Mouse (Mus musculus) cerebellum, adult 2 months (tissue): Measurements from ENCODE around the gene Gm28038. TPM values are rescaled to one million over a fixed set of nuclear protein-coding genes. Genes with fewer than 3 reads are reported as not detected.

Experiments used
- DNase-seq, 2 experiments: peaks; one replicate each; pipeline ENCODE4 v3.0.0; 2021
- H3K27ac ChIP-seq: fragments of 200-500 bp; 2 replicates; pipeline ENCODE4 v1.5.1; 2012; ENCODE audit warnings: low read length, control low read depth, inconsistent platforms; ENCODE audit not compliant: insufficient read depth
- H3K27me3 ChIP-seq: fragments of 200-500 bp; 2 replicates; pipeline ENCODE4 v1.6.1; 2012; ENCODE audit warnings: inconsistent platforms, mild to moderate bottlenecking, low read length, moderate library complexity; ENCODE audit not compliant: control insufficient read depth, insufficient read depth
- H3K4me1 ChIP-seq: fragments of 200-500 bp; 2 replicates; pipeline ENCODE4 v1.6.1; 2011; ENCODE audit warnings: low read length; ENCODE audit not compliant: control insufficient read depth, insufficient read depth
- H3K4me3 ChIP-seq: fragments of 200-500 bp; replicated peaks from 2 replicates; pipeline ENCODE3; 2011; ENCODE audit warnings: mild to moderate bottlenecking, low read depth, low read length, control low read depth; ENCODE audit not compliant: insufficient read depth
- CTCF ChIP-seq: fragments of 200-500 bp; IDR thresholded peaks from 2 replicates; pipeline ENCODE4 v1.5.1; 2011; ENCODE audit warnings: low read depth, mild to moderate bottlenecking, control low read depth, low read length, moderate library complexity, borderline replicate concordance; ENCODE audit not compliant: insufficient read depth
- POLR2A ChIP-seq: fragments of 200-500 bp; IDR thresholded peaks from 2 replicates; pipeline ENCODE4 v1.6.1; 2011; ENCODE audit warnings: low read length, control low read depth, borderline replicate concordance; ENCODE audit not compliant: insufficient read depth
- WGBS: fragments of 180-500 bp; shearing (Covaris S2); methylation state at CpG from one replicate; pipeline ENCODE4 v1.1.7; 2018; 5-methylcytosine and 5-hydroxymethylcytosine counted together
- polyA plus RNA-seq: library from polyadenylated mRNA; depleted of rRNA; stranded (reverse); fragments of >200 nt; gene quantifications from 2 replicates; pipeline ENCODE4 v1.2.3, GENCODE M21; 2012

Gm28038 gene
- polyA plus RNA-seq, 1 experiment = not detected

DNA sequence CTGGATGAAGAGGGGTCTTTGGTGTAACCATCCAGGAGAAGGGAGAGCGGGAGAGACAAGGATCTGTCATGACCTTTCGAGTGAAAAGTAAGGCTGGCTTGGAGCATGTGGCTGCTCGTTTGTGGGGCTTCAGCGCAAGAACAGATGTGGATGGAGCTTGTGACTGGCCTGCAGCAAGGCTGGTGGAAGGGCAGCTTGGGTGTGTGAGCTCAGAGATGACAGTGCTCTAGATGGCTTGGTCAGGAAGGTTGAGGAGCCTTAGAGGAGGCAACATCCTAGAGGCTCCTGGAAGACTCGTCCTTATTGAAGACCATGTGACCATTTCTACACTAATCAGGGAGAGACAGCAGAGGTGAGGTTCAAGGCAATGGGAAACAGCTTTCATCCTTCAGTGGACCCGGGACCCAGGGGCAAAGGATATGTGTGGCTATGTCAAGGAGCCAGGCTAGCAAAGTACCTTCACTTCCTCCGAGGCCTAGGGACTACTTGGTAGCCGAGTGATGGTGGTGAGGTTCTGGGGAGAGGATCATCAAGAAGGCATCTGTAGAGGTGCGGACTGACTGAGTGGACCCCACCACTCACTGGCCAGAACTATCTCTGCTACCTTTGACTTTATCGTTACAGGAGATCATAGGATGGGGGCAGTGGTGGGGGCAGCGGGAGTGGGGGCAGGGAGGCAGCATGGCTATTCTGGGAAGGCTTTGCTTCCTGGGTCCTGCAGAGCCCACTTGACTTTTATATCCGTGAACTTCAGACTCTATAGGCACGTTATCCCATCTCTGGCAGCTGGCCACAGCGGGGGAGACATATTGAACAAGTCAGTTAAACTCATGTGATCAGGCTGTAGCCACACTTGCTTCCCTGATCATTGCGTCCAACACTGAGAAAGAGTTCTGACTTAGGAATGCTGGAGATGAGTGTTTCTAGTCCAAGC is 21.4 kb upstream of the Gm28038 start:
- Histone ChIP-seq H3K4me3 (no peak overlapping the region), H3K27ac (no peak overlapping the region), H3K4me1 (peaks cover 42% of the 10 kb centered on the region), H3K27me3 (no peaks in the 10 kb centered on the region)
- TF ChIP-seq CTCF = no peak
- no peak for TF ChIP-seq POLR2A
- 72% methylated on average over 15 of the region's 15 CpGs for WGBS
- DNase-seq = no peak

GRCm38 (mm10) chr2:30261064-30261736 is 19.6 kb upstream of the Gm28038 start:
- H3K4me1 ChIP-seq = peaks cover 56% of the 10 kb centered on the region
- no peaks in the 10 kb centered on the region for H3K27me3 ChIP-seq
- no peak for DNase-seq
- 0 out of 2 replicates have a peak overlapping the region, but pooled peaks have one; percentile 82 for H3K27ac ChIP-seq
- 83% methylated on average over 4 of the region's 4 CpGs for WGBS
- H3K4me3 ChIP-seq = no peak overlapping the region
- no peak for TF ChIP-seq CTCF
- TF ChIP-seq POLR2A = no peak

DNA sequence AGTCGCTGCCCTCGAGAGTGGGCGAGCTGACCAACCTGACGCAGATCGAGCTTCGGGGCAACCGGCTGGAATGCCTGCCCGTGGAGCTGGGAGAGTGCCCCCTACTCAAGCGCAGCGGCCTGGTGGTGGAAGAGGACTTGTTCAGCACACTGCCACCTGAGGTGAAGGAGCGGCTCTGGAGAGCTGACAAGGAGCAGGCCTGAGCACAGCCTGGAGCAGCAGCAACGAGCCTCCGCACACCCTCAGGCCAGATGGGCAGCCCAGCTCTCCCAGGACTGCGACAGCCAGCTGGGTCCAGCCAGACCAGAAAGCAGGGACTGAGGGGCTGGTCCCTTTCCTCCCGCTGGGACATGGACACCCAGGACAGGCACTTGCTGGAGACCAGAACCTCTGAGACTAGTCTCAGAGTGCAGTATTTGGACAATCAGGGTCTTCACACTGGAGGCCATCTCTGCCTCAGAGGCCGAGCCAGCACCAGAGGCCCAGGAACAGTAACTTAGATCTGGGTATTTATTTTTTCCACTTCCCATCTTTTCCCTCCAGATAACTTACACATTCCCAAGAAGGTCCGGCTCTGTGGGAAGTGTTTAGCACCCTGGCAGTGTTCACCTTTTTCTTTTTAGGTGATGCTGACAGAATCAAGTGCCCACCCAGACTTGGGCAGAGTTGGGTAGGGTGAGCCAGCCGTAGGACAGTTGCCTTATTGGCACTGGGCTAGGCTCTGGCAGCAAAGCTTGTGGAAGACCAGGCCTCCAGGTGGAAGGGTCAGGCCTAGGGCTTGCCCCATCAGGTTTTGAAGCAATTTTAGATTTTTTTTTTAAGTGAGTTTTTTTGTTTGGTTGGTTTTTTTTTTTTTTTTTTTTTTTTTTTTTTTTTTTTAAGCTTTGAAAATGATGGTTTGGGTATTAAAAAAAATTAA is 18.7 kb upstream of the Gm28038 start:
- no peak overlapping the region for H3K4me3 ChIP-seq
- 28% methylated on average over 18 of the region's 18 CpGs for WGBS
- DNase-seq = peak; percentile 40 to 56
- peak overlapping the region; percentile 82 for H3K27ac ChIP-seq
- H3K4me1 ChIP-seq = peaks cover 61% of the 10 kb centered on the region
- H3K27me3 ChIP-seq = no peaks in the 10 kb centered on the region
- TF ChIP-seq POLR2A = no peak

GRCm38 (mm10) chr2:30262840-30263441 is 17.9 kb upstream of the Gm28038 start:
- TF ChIP-seq CTCF (no peak), POLR2A (no peak)
- peaks cover 56% of the 10 kb centered on the region for H3K4me1 ChIP-seq
- 2% methylated on average over 4 of the region's 4 CpGs for WGBS
- H3K27me3 ChIP-seq = no peaks in the 10 kb centered on the region
- H3K27ac ChIP-seq = peak overlapping the region; percentile 48
- no peak overlapping the region for H3K4me3 ChIP-seq
- peak; percentile 84 to 86 for DNase-seq

DNA sequence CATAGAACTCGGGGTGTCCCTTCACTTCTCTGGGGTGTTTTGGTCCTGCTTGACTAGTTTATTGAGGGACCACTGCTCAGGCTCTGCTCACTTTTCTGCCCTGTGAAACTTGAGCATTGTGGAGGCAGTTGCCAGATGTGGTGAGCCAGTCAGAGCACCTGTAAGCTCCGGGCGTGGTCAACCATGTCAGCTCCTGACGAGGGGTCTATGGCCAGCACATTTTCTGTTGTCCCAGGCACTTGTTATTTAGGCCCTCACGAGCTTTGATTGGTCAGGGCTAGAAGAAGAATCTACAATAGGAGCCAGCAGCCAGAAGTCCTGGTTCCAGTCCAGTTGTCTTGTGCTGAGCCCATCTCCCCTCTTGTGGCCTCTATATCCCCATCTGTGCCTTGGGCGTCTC is 17.0 kb upstream of the Gm28038 start:
- H3K27ac ChIP-seq = peak overlapping the region; percentile 48

DNA sequence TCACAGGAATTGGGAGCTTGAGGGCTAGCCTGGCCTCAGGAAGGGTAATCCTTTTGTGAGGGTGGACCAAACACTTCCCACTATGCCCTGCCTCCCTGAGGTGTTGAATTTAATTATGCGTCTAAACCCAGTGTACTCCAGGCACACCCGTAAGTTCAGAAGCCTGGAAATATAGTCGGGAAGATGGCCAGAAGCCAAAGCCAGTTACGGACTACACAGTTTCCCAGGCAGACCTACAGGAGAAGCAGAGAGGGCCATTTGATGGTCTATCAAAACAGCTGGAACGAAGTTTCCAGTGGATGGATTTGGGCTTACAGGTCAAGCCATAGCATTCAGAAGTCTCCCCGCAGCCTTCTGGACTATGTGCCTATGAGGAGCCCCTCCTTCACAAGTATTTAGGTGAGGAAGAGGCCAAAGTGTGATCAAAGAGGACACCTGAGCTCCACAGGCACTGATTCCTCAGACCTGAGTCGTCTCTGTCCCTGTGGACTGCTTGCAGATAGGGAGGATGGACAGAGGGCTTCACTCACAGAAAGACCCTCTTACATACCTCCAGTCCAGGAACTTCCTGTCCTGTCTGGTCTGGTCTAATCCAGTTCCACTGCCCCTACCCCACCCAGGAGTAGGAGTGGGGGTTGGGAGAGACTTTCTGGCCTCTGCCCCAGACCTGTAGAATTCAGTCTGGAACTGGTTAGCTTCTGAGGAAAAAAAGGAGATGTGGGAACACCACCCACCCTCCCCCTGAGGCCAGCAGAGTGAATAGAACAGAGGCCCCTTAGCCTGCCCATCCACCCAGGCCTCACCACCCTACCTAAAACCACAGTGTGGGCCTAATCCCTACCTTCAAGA is 15.9 kb upstream of the Gm28038 start:
- 44% methylated on average over 7 of the region's 7 CpGs for whole genome bisulfite sequencing
- Histone ChIP-seq H3K27ac (peak overlapping the region; percentile 85), H3K4me1 (peaks cover 52% of the 10 kb centered on the region), H3K4me3 (no peak overlapping the region), H3K27me3 (no peaks in the 10 kb centered on the region)
- no peak for DNase-seq
- TF ChIP-seq POLR2A (no peak), CTCF (no peak)

More for the DNA sequence above, 17.0 kb upstream of the Gm28038 start:
- no peak for DNase-seq
- no peak for TF ChIP-seq CTCF
- TF ChIP-seq POLR2A = no peak
- WGBS = 68% methylated on average over 6 of the region's 6 CpGs
- no peaks in the 10 kb centered on the region for H3K27me3 ChIP-seq
- no peak overlapping the region for H3K4me3 ChIP-seq
- H3K4me1 ChIP-seq = peaks cover 54% of the 10 kb centered on the region

DNA sequence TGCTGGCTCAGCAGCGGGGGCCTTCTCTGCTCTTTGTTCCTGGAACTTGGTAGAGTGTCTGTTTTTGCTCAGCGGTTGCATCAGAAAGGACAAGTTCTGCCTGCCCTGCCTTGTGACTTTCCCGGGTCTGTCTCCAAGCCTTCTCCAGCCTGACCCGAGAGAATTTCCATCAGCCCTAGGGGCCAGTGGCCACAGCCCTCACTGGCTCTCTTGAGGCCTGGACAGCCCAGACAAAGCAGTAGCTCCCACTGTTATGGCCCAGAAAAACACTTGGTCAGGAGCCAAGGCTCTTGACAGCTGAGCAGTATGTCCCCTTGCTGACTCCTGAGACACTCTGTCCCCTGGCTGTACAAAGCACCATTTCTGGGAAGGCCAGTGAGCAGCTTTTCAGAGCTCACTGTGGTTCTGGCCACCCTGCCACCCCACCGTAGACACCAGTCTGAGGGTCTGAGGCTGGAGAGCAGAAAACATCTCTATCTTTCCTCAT is 15.0 kb upstream of the Gm28038 start, which contains the start of gene Phyhd1:
TSS of gene Phyhd1 (plus strand) at position 437 of the 487 bp plus-strand sequence.
- H3K27ac ChIP-seq = peak within 1 kb of the TSS; percentile 85
- peaks cover 52% of the 10 kb centered on the region for H3K4me1 ChIP-seq
- H3K27me3 ChIP-seq = no peaks in the 10 kb centered on the region
- 16% methylated on average over 5 of the region's 5 CpGs for WGBS
- TF ChIP-seq POLR2A = no peak
- no peak for TF ChIP-seq CTCF
- H3K4me3 ChIP-seq = no peak within 1 kb of the TSS
- peak; percentile 69 to 84 for DNase-seq
